Mouse (Mus musculus) liver, embryonic 14.5 days (tissue): ENCODE results near the gene AI661453.

Experiments used
- CTCF ChIP-seq: IDR thresholded peaks from 2 replicates; pipeline ENCODE4 v1.5.1; 2016; ENCODE audit warnings: antibody characterized with exemption, low read depth, control low read depth
- EP300 ChIP-seq: IDR thresholded peaks from 2 replicates; pipeline ENCODE4 v1.6.1; 2016; ENCODE audit warnings: antibody characterized with exemption, low read depth

- TF ChIP-seq CTCF (no peak), EP300 (no peak)
Observed at GRCm38 (mm10) chr17:47458310-47458709, 21.9 kb downstream of the AI661453 start.
